Mouse (Mus musculus): ENCODE data around the gene Enkur.
A peak's percentile ranks its signal among the peaks of the same experiment; 100 is the strongest.

DNA sequence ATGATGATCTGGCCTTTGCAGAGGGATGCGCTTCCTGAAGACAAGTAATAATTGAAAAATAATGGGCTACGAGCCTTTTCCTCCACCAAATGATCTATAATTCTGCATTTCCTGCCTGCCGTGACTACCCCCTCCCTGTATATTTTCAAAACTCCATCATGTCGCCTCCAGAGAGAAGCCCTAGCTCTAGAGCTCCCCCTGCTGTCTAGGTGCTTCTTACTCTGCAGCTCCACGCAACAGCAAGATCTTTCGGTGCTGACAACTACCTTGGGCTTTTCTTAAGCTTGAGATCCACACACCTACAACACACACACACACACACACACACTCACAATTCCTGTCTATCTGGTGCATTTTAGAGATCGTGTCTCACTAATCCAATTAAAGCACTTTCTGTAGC lies 17.6 kb downstream of the Enkur start:
- TF ChIP-seq CTCF (IDR thresholded peaks at IDR 0.05; ENCODE audit: low read depth, low read length) (peak; percentile 77), POLR2A (IDR thresholded peaks at IDR 0.05; ENCODE audit: extremely low read depth, insufficient read depth, low read length) (no peak)

All from liver, adult 2 months (tissue).